Mouse (Mus musculus): ENCODE measurements around the gene Nfkbil1.

DNA sequence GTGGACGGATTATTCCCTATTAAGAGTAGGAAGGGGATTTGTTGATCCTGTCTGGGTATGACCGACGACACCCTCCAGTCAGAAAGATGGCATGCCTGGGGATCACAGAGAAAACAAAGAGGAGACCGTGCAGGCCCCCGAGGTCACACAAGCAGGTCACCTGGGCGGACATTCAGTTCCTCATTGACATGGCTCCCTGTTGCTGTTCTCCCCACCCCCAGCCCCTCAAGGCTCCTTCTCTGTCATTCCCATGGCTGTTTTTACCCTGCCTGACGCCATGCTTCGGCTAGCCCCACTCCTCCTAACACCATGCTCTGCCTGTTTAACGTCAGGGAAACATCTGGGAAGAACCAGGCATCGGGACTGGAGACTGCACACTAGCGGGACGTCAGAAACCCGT, 26.1 kb upstream of the Nfkbil1 start:
- TF ChIP-seq GATA1 (IDR thresholded peaks at IDR 0.05; ENCODE audit: borderline replicate concordance, low read length) = no peak
- no peak for TF ChIP-seq FLI1 (IDR thresholded peaks at IDR 0.05; ENCODE audit: low read length)

Measured in megakaryocyte, embryonic 14.5 days (primary cell).